Mouse (Mus musculus) cerebellum, adult (tissue): ENCODE results near the gene Ykt6.
"Not testable (repeated sequence)": the region's sequence is repeated elsewhere in the genome, so short reads cannot be mapped to it uniquely, and the experiment has no call there.

Experiments
- ATAC-seq: cut with Nextera tagmentation; 2 replicates; pipeline ENCODE4 v1.9.2; 2017; ENCODE audit warnings: mild to moderate bottlenecking, moderate library complexity, mixed read lengths; ENCODE audit not compliant: insufficient number of reproducible peaks, low FRiP score, low TSS enrichment

Gene Ykt6

GRCm38 (mm10) chr11:5955546-5956276 lies at the start of gene Ykt6:
Gene Ykt6, plus strand, starts transcription at chr11:5955693.
- peak; percentile 95 for ATAC-seq

GRCm38 (mm10) chr11:5905778-5906518 lies 49.5 kb upstream of the Ykt6 start:
- no peak for ATAC-seq

GRCm38 (mm10) chr11:5907096-5907495 lies 48.4 kb upstream of the Ykt6 start:
- no peak for ATAC-seq

DNA sequence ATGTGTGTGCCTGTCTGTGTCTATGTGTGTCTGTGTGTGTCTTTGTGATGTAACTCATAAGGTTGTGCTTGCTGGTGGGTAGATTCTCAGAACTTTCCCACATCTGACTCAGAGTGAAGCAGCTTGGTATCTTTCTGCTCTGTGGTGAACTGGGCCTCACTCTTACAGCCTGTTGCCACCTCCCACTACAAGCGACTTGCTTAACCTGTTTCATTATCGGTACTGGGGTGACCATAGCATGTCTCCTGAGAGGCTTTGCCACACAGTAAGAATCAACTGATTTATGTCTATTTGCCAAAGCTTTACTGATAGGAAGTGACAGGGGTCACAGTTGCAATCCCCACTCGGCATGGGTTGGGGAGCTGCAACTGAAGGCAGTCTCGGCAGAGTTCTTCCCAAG lies 46.9 kb upstream of the Ykt6 start:
- no peak for ATAC-seq

DNA sequence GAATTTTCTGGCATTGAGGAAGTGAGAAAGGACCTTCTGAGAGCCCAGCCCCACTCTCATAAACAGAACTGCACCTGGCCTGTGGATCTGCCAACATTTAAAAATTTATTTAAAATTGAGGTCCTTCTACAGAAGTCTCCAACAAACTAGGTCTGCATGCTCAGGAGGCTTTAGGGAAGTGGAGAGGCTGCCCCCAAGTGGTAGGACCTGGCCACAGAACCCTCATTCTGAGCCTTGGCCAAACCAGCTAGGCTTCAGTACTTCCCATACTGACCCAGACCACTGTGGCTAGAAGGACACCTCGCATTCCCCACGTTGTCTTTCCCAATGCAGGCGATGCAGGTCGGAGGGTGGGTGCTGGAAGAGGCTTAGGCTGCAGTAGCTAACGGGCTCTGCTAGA lies 42.9 kb upstream of the Ykt6 start:
- ATAC-seq = peak; percentile 67; the same call in 1 of the 2 replicates

DNA sequence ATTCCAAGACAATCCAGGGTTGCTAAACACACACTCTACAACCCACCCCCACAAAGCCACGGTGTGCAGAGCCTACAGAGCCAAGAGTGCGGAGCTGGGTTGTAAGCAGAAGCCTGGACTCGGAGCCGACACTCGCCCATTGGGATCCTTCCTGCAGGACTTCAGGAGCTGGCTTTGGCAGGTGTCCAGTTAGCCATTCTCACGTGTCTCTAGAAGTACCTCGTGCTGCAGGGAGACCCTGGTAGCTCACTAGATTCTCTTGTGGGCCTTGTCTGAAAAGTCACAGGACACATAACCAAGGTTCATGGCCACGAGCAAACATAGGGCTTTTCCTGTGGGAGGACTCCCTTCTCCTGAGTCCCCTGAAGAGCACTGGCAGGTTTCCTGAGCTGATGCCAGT lies 42.2 kb upstream of the Ykt6 start:
- 0 out of 2 replicates have a peak, but pooled peaks have one; percentile 21 for ATAC-seq

DNA sequence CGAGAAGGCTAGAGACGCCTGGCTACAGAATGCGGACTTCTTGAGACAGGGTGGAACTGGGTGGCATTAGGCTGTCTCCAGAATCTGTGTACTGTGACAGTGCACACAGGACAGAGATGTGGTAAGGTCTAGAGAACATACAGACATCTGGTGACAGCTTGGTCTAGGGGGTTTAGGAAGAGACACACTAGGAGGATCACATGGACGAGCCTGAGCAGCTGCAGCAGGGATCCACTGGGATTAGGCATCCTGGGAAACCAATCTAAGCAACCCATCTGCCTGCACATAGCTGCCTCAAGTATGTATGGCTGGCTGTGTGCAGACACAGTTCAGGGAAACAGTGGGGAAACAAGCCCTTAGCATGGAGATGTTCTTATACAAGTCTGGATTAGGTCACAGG lies 41.6 kb upstream of the Ykt6 start:
- ATAC-seq = no peak

- no peak for ATAC-seq
Observed at GRCm38 (mm10) chr11:5914940-5915339, 40.6 kb upstream of the Ykt6 start.

DNA sequence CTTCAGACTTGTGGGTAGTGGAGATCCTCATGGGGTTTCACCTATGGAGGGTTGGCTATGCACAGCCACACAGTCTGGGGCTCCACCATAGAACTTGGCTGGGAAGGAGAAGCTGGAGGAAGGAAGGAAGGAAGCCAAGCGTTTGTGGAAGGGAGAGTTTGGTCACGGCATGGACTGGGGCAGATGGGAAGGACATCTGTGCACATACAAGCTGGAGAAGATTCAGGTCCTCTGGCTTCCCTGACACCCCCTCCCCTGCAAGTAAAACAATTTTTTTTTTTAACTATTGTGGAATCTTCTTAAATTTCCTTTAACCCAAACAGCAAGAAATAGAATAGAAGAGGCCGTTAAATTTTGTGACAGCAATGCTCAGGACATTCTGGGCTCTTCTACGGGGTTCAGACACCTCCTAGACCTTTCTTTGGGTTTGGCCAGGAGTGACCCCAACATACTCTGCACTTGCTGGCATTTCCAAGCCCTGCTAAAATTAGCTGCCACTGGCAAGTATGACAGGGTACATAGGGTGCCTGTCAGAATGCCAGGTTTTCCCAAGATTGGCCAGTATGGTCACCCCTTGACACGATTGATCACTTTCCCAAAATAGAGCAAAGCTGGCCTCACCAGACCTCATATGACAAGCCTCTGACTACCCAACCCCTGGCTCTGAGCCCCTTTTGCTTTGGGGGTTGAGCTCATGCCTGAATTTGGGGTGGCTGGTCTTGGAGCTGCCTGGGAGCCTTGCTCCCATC lies 39.9 kb upstream of the Ykt6 start:
- ATAC-seq = no peak

- ATAC-seq = no peak
Observed at GRCm38 (mm10) chr11:5916178-5916548, 39.3 kb upstream of the Ykt6 start.

DNA sequence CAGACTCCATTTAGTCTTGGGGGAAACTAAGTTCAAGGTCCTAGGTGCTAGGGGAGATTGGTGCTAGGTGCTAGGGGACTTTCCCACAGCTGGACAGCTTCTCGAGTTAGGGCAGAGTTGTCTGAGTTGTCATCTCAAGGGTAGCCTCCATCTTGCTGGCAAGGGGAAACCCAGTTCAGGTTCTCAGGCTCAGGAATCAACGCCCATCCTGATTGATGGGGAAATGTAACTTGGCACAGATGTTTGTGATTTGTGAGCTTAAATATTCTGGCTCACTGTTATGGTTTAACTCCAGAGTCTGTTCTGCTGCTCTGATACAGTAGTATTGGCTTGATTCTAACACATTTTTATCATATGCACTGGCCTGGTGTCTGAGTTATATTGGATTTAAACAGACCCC lies 37.4 kb upstream of the Ykt6 start:
- ATAC-seq = no peak

DNA sequence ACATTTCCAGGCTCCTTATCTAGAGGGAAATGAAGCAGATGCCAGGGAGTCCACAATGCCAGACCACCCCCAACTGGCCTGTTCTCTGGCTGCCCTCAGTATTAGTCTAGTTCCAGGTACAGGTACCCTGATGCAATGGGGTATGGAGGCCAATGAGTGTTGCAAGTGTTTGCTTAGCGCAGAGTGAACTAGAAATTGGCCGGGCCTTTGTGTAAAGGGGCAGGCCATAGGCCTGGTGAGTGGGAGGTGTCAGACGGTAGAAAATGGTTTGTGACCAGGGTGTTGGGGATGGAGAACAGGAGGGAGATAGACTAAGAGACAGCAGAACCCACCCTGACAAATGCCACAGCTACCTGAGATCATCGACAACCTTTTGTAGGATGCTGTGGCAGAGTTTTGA lies 35.9 kb upstream of the Ykt6 start:
- no peak for ATAC-seq

- no peak for ATAC-seq
Observed at GRCm38 (mm10) chr11:5920323-5920960, 35.1 kb upstream of the Ykt6 start.

GRCm38 (mm10) chr11:5924699-5925098 lies 30.8 kb upstream of the Ykt6 start:
- no peak for ATAC-seq

DNA sequence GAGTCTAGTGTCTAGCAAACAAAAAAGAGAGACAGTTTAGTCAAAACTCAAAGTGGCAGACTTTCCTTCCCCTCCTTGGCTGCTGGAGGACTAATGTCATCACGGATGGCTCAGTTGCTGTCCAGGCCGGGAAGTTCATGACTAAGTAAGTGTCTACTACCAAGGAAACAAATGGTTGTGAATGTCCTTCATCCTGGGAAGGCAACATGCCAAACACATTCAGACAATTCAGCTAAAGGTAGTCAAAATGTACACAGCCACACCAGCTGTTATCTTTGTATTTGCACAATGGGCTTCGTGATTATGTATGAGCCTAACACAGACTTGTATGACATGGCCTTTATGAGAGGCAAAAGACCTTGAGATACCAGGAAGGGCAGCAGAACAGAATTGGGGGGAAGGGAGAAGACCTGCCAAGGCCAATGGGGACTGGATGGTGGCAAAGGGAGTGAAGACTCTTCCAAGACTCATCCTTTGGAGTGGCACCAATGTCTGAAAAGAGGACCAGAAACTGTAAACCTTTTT lies 28.7 kb upstream of the Ykt6 start:
- ATAC-seq = no peak

- ATAC-seq = no peak
Observed at GRCm38 (mm10) chr11:5930578-5930977, 24.9 kb upstream of the Ykt6 start.

- ATAC-seq = not testable (repeated sequence)
Observed at GRCm38 (mm10) chr11:5931947-5932346, 23.5 kb upstream of the Ykt6 start.

GRCm38 (mm10) chr11:5934531-5934930 lies 21.0 kb upstream of the Ykt6 start:
- ATAC-seq = not testable (repeated sequence)

DNA sequence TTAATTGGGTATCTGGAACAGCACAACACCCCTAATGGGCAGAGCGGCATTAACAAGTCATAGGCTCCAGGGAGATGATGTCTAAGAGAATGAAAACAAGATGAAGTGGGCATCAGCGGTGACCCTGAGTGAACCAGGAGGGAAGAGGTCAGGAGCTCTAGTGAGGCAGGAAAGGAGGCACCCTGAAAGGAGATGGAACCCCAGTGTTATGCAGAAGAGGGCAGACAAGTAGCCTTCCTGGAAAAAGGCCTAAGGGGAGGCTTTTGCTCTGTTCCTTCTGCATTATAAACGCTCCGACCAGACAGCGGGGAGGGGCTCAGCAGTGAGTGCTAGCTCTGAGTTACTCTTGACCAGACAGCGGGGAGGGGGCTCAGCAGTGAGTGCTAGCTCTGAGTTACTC lies 12.5 kb upstream of the Ykt6 start:
- ATAC-seq = no peak

DNA sequence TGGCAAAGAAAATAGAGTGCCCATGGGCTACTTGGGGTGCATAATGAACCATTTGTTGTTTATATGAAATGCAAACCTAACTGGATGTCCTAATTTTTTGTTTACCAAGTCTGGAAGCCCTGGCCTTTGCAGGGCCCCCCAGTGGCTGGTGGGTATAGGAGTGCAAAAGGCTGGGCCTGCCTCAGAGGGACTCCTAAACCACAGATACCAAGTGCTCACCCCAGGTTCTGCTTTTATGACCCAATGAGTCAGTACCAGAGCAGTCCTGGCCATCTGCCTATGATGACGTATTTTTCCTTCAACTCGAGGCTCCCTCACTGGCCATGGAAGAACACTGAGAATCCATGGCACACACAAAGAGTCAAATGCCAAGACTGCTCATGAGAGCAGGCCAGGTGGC lies 10.4 kb upstream of the Ykt6 start:
- ATAC-seq = no peak

DNA sequence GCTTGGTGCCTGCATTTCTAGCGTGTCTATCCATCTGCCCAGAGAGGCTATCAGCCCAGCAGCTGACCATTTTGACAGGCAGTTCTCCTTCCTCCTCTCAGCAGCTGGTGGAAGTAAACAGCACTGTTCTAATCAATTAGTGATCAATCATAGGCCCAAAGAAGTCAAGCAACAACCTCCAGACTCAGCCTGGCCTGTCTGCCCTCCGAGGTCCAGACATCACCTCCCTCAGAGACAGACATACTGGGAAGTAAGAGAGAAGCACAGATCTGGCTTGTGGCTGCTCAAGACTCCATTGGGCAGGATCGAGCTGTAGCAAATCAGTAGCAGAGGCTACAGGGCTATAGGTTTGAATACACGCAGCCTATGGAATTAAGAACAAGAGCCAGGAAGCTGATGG lies 7.7 kb upstream of the Ykt6 start:
- ATAC-seq = no peak
